Comparison of ENCODE assay signal across 8 mouse cellular contexts in genomic region chr5:123397786-123398185, GRCm38 (mm10). TPM values are rescaled to one million over a fixed set of nuclear protein-coding genes. Genes with fewer than 3 reads are reported as not detected.
DNase-seq lines count a peak whose midpoint lies in the region; ATAC-seq and TF ChIP-seq lines count a peak whose summit lies in the region.

No protein-coding gene starts in this region.

- peak overlapping the region; percentile 69 for H3K4me2 ChIP-seq in neural tube, embryonic 12.5 days (replicated peaks)
- peak overlapping the region; percentile 74 for H3K4me2 ChIP-seq in intestine, embryonic 15.5 days (replicated peaks)
- peak overlapping the region; percentile 88 for H3K4me2 ChIP-seq in midbrain, embryonic 13.5 days (replicated peaks)

- H3K9ac ChIP-seq in neural tube, embryonic 12.5 days, result no peak overlapping the region
- H3K9ac ChIP-seq in intestine, embryonic 15.5 days, result 0 out of 2 replicates have a peak overlapping the region, but pooled peaks have one; percentile 21
- H3K9ac ChIP-seq in midbrain, embryonic 13.5 days (replicated peaks), result peak overlapping the region; percentile 96; the same call in 1 of the 2 replicates

- H3K27ac ChIP-seq in neural tube, embryonic 12.5 days, result no peak overlapping the region
- H3K27ac ChIP-seq in embryonic fibroblast, embryonic 13.5 days (ENCODE audit: insufficient read depth, low read length), result no peak overlapping the region
- H3K27ac ChIP-seq in intestine, embryonic 15.5 days, result no peak overlapping the region
- H3K27ac ChIP-seq in midbrain, embryonic 13.5 days, result no peak overlapping the region

- no peaks in the 10 kb centered on the region for H3K27me3 ChIP-seq in neural tube, embryonic 12.5 days (replicated peaks)
- no peaks in the 10 kb centered on the region for H3K27me3 ChIP-seq in intestine, embryonic 15.5 days (replicated peaks)
- H3K27me3 ChIP-seq in midbrain, embryonic 13.5 days, result no peaks in the 10 kb centered on the region

- 86% methylated on average over 11 of the region's 11 CpGs for WGBS in neural tube, embryonic 12.5 days
- 68% methylated on average over 11 of the region's 11 CpGs for whole genome bisulfite sequencing in intestine, embryonic 15.5 days
- WGBS in midbrain, embryonic 13.5 days, result 88% methylated on average over 11 of the region's 11 CpGs

- H3K4me3 ChIP-seq in neural tube, embryonic 12.5 days, result no peak overlapping the region
- peak overlapping the region; percentile 3; the same call in 1 of the 2 replicates for H3K4me3 ChIP-seq in embryonic fibroblast, embryonic 13.5 days (ENCODE audit: insufficient read depth, low read length)
- H3K4me3 ChIP-seq in intestine, embryonic 15.5 days (replicated peaks), result peak overlapping the region; percentile 19; the same call in 1 of the 2 replicates
- H3K4me3 ChIP-seq in midbrain, embryonic 13.5 days (replicated peaks), result peak overlapping the region; percentile 95; the same call in 1 of the 2 replicates

- DNase-seq in neural tube, embryonic 10.5 days (ENCODE audit: extremely low spot score, low spot score), result no peak
- DNase-seq in urinary bladder, postnatal 14 days (ENCODE audit: low spot score), result no peak
- DNase-seq in retina, postnatal 1 day, result no peak
- no peak for DNase-seq in left cerebral cortex, adult 9 months (ENCODE audit: low spot score in 2 of 2)

- TF ChIP-seq POLR2A in embryonic fibroblast, embryonic 13.5 days (IDR thresholded peaks at IDR 0.05; ENCODE audit: low read depth, low read length), result no peak

- TF ChIP-seq CTCF in embryonic fibroblast, embryonic 13.5 days (IDR thresholded peaks at IDR 0.05; ENCODE audit: borderline replicate concordance, insufficient read depth, low read length), result no peak

- no peak for ATAC-seq in neural tube, embryonic 12.5 days (ENCODE audit: low FRiP score, low read depth)
- no peak for ATAC-seq in intestine, embryonic 15.5 days
- no peak for ATAC-seq in midbrain, embryonic 13.5 days

- H3K4me1 ChIP-seq in neural tube, embryonic 12.5 days, result peaks cover 31% of the 10 kb centered on the region
- H3K4me1 ChIP-seq in embryonic fibroblast, embryonic 13.5 days (ENCODE audit: control insufficient read depth, insufficient read depth, low read length), result peaks cover 9% of the 10 kb centered on the region
- peaks cover 26% of the 10 kb centered on the region for H3K4me1 ChIP-seq in intestine, embryonic 15.5 days (replicated peaks)
- peaks cover 38% of the 10 kb centered on the region for H3K4me1 ChIP-seq in midbrain, embryonic 13.5 days (replicated peaks)

- H3K9me3 ChIP-seq in neural tube, embryonic 12.5 days, result no peaks in the 10 kb centered on the region
- H3K9me3 ChIP-seq in intestine, embryonic 15.5 days, result no peaks in the 10 kb centered on the region
- H3K9me3 ChIP-seq in midbrain, embryonic 13.5 days, result no peaks in the 10 kb centered on the region

- H3K36me3 ChIP-seq in neural tube, embryonic 12.5 days, result no peaks in the 10 kb centered on the region
- H3K36me3 ChIP-seq in intestine, embryonic 15.5 days, result no peaks in the 10 kb centered on the region
- H3K36me3 ChIP-seq in midbrain, embryonic 13.5 days, result no peaks in the 10 kb centered on the region

RNA-seq across cellular contexts. Expression of gene Mlxip, which starts 3.2 kb away (rescaled TPM):
- 21.7 and 23.3 TPM in 2 replicates for polyA plus RNA-seq in neural tube, embryonic 12.5 days (2016; fragmentation: Nextera tagmentation; extraction: Ambion mirVana)
- 22.4 and 24.1 TPM in 2 replicates for polyA plus RNA-seq in embryonic fibroblast, embryonic 13.5 days (2011; ENCODE audit: insufficient read length, low read depth, missing spikeins)
- polyA plus RNA-seq in intestine, embryonic 15.5 days (2015; fragmentation: Nextera tagmentation; extraction: Ambion mirVana), result 19.2 and 22.4 TPM in 2 replicates
- 17.4 and 18.7 TPM in 2 replicates for polyA plus RNA-seq in midbrain, embryonic 13.5 days (2015; fragmentation: Nextera tagmentation; extraction: Ambion mirVana)

RNA-seq across cellular contexts. Expression of gene Bcl7a, which starts 54.2 kb away (rescaled TPM):
- polyA plus RNA-seq in neural tube, embryonic 12.5 days (2016; fragmentation: Nextera tagmentation; extraction: Ambion mirVana), result 66.7 and 70.9 TPM in 2 replicates
- 9.9 and 11.2 TPM in 2 replicates for polyA plus RNA-seq in embryonic fibroblast, embryonic 13.5 days (2011; ENCODE audit: insufficient read length, low read depth, missing spikeins)
- 15.9 and 16.4 TPM in 2 replicates for polyA plus RNA-seq in intestine, embryonic 15.5 days (2015; fragmentation: Nextera tagmentation; extraction: Ambion mirVana)
- polyA plus RNA-seq in midbrain, embryonic 13.5 days (2015; fragmentation: Nextera tagmentation; extraction: Ambion mirVana), result 47.8 and 53.0 TPM in 2 replicates
